24 mouse cellular contexts compared by ENCODE assay signal in the genomic region with DNA sequence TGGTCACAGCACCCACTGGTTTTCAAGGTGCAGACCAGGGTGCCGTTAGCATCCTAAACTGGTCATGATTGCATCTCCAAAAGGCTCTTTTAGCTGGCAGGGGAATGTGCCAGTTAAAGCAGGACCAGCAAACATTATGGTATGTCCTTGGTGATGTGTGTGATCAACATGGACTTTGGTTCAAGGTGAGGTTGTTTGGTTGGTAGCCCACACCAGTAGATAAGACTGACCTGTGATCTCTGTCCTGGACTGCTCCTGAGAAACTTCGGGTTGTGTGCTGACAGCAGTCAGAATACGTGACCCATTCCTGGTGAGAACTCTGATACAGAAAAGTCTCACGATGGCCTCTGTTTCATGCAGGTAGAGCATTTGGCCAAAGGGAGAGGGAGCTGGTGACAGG. TPM values are rescaled to one million over a fixed set of nuclear protein-coding genes. Genes with fewer than 3 reads are reported as not detected.
"Had no signal": no experiment of that assay in that cellular context is flagged by ENCODE, and none has a peak within 500 bp of the region (broad histone marks: within the 10 kb centered on the region; RNA-seq: fewer than 3 reads in every experiment).

No protein-coding gene starts in this region.

- H3K36me3 ChIP-seq: heart, embryonic 10.5 days; heart, embryonic 12.5 days; hindbrain, embryonic 10.5 days; hindbrain, embryonic 12.5 days; intestine, embryonic 15.5 days; limb, embryonic 10.5 days; limb, embryonic 12.5 days had no signal

- H3K4me2 ChIP-seq: heart, embryonic 12.5 days; hindbrain, embryonic 12.5 days; hindbrain, embryonic 14.5 days; intestine, embryonic 15.5 days; limb, embryonic 12.5 days had no signal

- H3K27me3 ChIP-seq: heart, embryonic 12.5 days; hindbrain, embryonic 12.5 days; intestine, embryonic 15.5 days; limb, embryonic 12.5 days had no signal

- H3K9me3 ChIP-seq: heart, embryonic 10.5 days; heart, embryonic 12.5 days; hindbrain, embryonic 12.5 days; intestine, embryonic 15.5 days; limb, embryonic 10.5 days had no signal

- DNase-seq: gastrocnemius, adult 2 months; gastrocnemius, postnatal 10 days; gastrocnemius, postnatal 25 days; heart, adult 18-20 months; heart, postnatal 10 days; heart, postnatal 4 days; kidney, adult 18-20 months; kidney, adult 8-10 months; kidney, postnatal 10 days; kidney, postnatal 25 days; kidney, postnatal 4 days had no signal

- H3K4me1 ChIP-seq: hindbrain, embryonic 12.5 days; intestine, embryonic 15.5 days; limb, embryonic 10.5 days; limb, embryonic 12.5 days had no signal

- ATAC-seq: hindbrain, embryonic 16.5 days; inflammation-experienced regulatory T-cells, adult 6 months; intestine, embryonic 15.5 days; intestine, postnatal 0 days had no signal

- H3K27ac ChIP-seq: gastrocnemius, adult 2 months; heart, embryonic 10.5 days; hindbrain, embryonic 10.5 days; hindbrain, embryonic 12.5 days; hindbrain, embryonic 14.5 days; intestine, embryonic 15.5 days; layer of hippocampus, adult 2 months; left cerebral cortex, adult 2 months; limb, embryonic 10.5 days; limb, embryonic 12.5 days had no signal

- H3K9ac ChIP-seq: heart, embryonic 12.5 days; hindbrain, embryonic 12.5 days; hindbrain, embryonic 14.5 days; intestine, embryonic 15.5 days; limb, embryonic 12.5 days had no signal

- H3K4me3 ChIP-seq: gastrocnemius, adult 2 months; heart, embryonic 10.5 days; heart, embryonic 12.5 days; hindbrain, embryonic 10.5 days; hindbrain, embryonic 12.5 days; intestine, embryonic 15.5 days; layer of hippocampus, adult 2 months; left cerebral cortex, adult 2 months; limb, embryonic 10.5 days; limb, embryonic 12.5 days had no signal

RNA-seq across cellular contexts. Expression of a gene that starts 11.8 kb away (rescaled TPM):
- polyA plus RNA-seq: inflammation-experienced regulatory T-cells, adult 6 months had no signal
